Mouse (Mus musculus): ENCODE results near the gene Pde8a. TPM values are rescaled to one million over a fixed set of nuclear protein-coding genes. Genes with fewer than 3 reads are reported as not detected.
"Not testable (repeated sequence)": the region's sequence is repeated elsewhere in the genome, so short reads cannot be mapped to it uniquely, and the experiment has no call there.

Pde8a gene
- polyA plus RNA-seq, 1 experiment from 2014 or later, result 1.5 TPM

- ATAC-seq (no peak), DNase-seq (ENCODE audit: low spot score) (no peak)
- Histone ChIP-seq H3K9me3 (replicated peaks; ENCODE audit: control insufficient read depth, low read length) (no peaks in the 10 kb centered on the region), H3K9ac (ENCODE audit: low read length) (no peak overlapping the region), H3K27ac (ENCODE audit: low read depth, low read length) (no peak overlapping the region), H3K4me2 (ENCODE audit: low read length) (no peak overlapping the region), H3K27me3 (replicated peaks; ENCODE audit: control insufficient read depth, insufficient read depth, low read length) (no peaks in the 10 kb centered on the region), H3K4me3 (ENCODE audit: low read depth, low read length) (no peak overlapping the region), H3K4me1 (ENCODE audit: control insufficient read depth, insufficient read depth, low read length) (0 out of 2 replicates have a peak, but pooled peaks cover 2% of the 10 kb centered on the region), H3K36me3 (ENCODE audit: control insufficient read depth, insufficient read depth, low read length) (no peaks in the 10 kb centered on the region)
- WGBS, result 82% methylated on average over 5 of the region's 5 CpGs
These were observed 14.3 kb upstream of the Pde8a start for GRCm38 (mm10) chr7:81199109-81199508.

- ATAC-seq, result no peak
- no peak for DNase-seq (ENCODE audit: low spot score)
- H3K36me3 ChIP-seq (ENCODE audit: control insufficient read depth, insufficient read depth, low read length), result no peaks in the 10 kb centered on the region
- no peaks in the 10 kb centered on the region for H3K9me3 ChIP-seq (replicated peaks; ENCODE audit: control insufficient read depth, low read length)
- H3K27me3 ChIP-seq (replicated peaks; ENCODE audit: control insufficient read depth, insufficient read depth, low read length), result no peaks in the 10 kb centered on the region
- WGBS, result 65% methylated on average over 4 of the region's 4 CpGs
- no peak overlapping the region for H3K9ac ChIP-seq (ENCODE audit: low read length)
- 0 out of 2 replicates have a peak, but pooled peaks cover 2% of the 10 kb centered on the region for H3K4me1 ChIP-seq (ENCODE audit: control insufficient read depth, insufficient read depth, low read length)
- no peak overlapping the region for H3K27ac ChIP-seq (ENCODE audit: low read depth, low read length)
- no peak overlapping the region for H3K4me3 ChIP-seq (ENCODE audit: low read depth, low read length)
- H3K4me2 ChIP-seq (ENCODE audit: low read length), result no peak overlapping the region
These were observed 13.6 kb upstream of the Pde8a start for GRCm38 (mm10) chr7:81199757-81200156.

GRCm38 (mm10) chr7:81202389-81202788, 11.0 kb upstream of the Pde8a start:
- Histone ChIP-seq H3K4me3 (ENCODE audit: low read depth, low read length) (no peak overlapping the region), H3K9ac (ENCODE audit: low read length) (no peak overlapping the region), H3K27ac (ENCODE audit: low read depth, low read length) (no peak overlapping the region), H3K4me2 (ENCODE audit: low read length) (no peak overlapping the region), H3K9me3 (replicated peaks; ENCODE audit: control insufficient read depth, low read length) (no peaks in the 10 kb centered on the region), H3K27me3 (replicated peaks; ENCODE audit: control insufficient read depth, insufficient read depth, low read length) (no peaks in the 10 kb centered on the region), H3K4me1 (ENCODE audit: control insufficient read depth, insufficient read depth, low read length) (0 out of 2 replicates have a peak, but pooled peaks cover 2% of the 10 kb centered on the region), H3K36me3 (ENCODE audit: control insufficient read depth, insufficient read depth, low read length) (no peaks in the 10 kb centered on the region)
- ATAC-seq (no peak), DNase-seq (ENCODE audit: low spot score) (no peak)
- 76% methylated on average over 5 of the region's 5 CpGs for WGBS

- not testable (repeated sequence) for H3K4me3 ChIP-seq (ENCODE audit: low read depth, low read length); H3K9ac ChIP-seq (ENCODE audit: low read length); DNase-seq (ENCODE audit: low spot score); ATAC-seq; H3K4me2 ChIP-seq (ENCODE audit: low read length); H3K27me3 ChIP-seq (replicated peaks; ENCODE audit: control insufficient read depth, insufficient read depth, low read length); H3K27ac ChIP-seq (ENCODE audit: low read depth, low read length); H3K4me1 ChIP-seq (ENCODE audit: control insufficient read depth, insufficient read depth, low read length); H3K36me3 ChIP-seq (ENCODE audit: control insufficient read depth, insufficient read depth, low read length); H3K9me3 ChIP-seq (replicated peaks; ENCODE audit: control insufficient read depth, low read length)
- 86% methylated on average over 10 of the region's 10 CpGs for WGBS
These were observed 9.8 kb upstream of the Pde8a start for GRCm38 (mm10) chr7:81203576-81203975.

- ATAC-seq (no peak), DNase-seq (ENCODE audit: low spot score) (peak; percentile 44)
- Histone ChIP-seq H3K36me3 (ENCODE audit: control insufficient read depth, insufficient read depth, low read length) (no peaks in the 10 kb centered on the region), H3K9me3 (replicated peaks; ENCODE audit: control insufficient read depth, low read length) (no peaks in the 10 kb centered on the region), H3K4me3 (ENCODE audit: low read depth, low read length) (no peak overlapping the region), H3K4me1 (ENCODE audit: control insufficient read depth, insufficient read depth, low read length) (peaks cover 3% of the 10 kb centered on the region; the same call in 1 of the 2 replicates), H3K27ac (ENCODE audit: low read depth, low read length) (no peak overlapping the region), H3K27me3 (replicated peaks; ENCODE audit: control insufficient read depth, insufficient read depth, low read length) (peaks cover 34% of the 10 kb centered on the region), H3K4me2 (ENCODE audit: low read length) (no peak overlapping the region), H3K9ac (ENCODE audit: low read length) (no peak overlapping the region)
- WGBS, result 13% methylated on average over 6 of the region's 6 CpGs
These were observed 4.5 kb upstream of the Pde8a start for GRCm38 (mm10) chr7:81208944-81209343.

GRCm38 (mm10) chr7:81209979-81210685, 3.3 kb upstream of the Pde8a start:
- H3K4me1 ChIP-seq (ENCODE audit: control insufficient read depth, insufficient read depth, low read length), result peaks cover 4% of the 10 kb centered on the region; the same call in 1 of the 2 replicates
- no peaks in the 10 kb centered on the region for H3K36me3 ChIP-seq (ENCODE audit: control insufficient read depth, insufficient read depth, low read length)
- ATAC-seq (no peak), DNase-seq (ENCODE audit: low spot score) (no peak)
- no peak overlapping the region for H3K4me3 ChIP-seq (ENCODE audit: low read depth, low read length)
- no peak overlapping the region for H3K4me2 ChIP-seq (ENCODE audit: low read length)
- WGBS, result 49% methylated on average over 12 of the region's 12 CpGs
- no peaks in the 10 kb centered on the region for H3K9me3 ChIP-seq (replicated peaks; ENCODE audit: control insufficient read depth, low read length)
- peaks cover 46% of the 10 kb centered on the region for H3K27me3 ChIP-seq (replicated peaks; ENCODE audit: control insufficient read depth, insufficient read depth, low read length)
- H3K27ac ChIP-seq (ENCODE audit: low read depth, low read length), result no peak overlapping the region
- no peak overlapping the region for H3K9ac ChIP-seq (ENCODE audit: low read length)

GRCm38 (mm10) chr7:81211760-81212159, 1.6 kb upstream of the Pde8a start:
- Histone ChIP-seq H3K4me2 (ENCODE audit: low read length) (peak overlapping the region; percentile 46; the same call in 1 of the 2 replicates), H3K27ac (ENCODE audit: low read depth, low read length) (no peak overlapping the region), H3K4me1 (ENCODE audit: control insufficient read depth, insufficient read depth, low read length) (peaks cover 4% of the 10 kb centered on the region; the same call in 1 of the 2 replicates), H3K27me3 (replicated peaks; ENCODE audit: control insufficient read depth, insufficient read depth, low read length) (peaks cover 57% of the 10 kb centered on the region), H3K9ac (ENCODE audit: low read length) (no peak overlapping the region), H3K9me3 (replicated peaks; ENCODE audit: control insufficient read depth, low read length) (no peaks in the 10 kb centered on the region), H3K36me3 (ENCODE audit: control insufficient read depth, insufficient read depth, low read length) (no peaks in the 10 kb centered on the region), H3K4me3 (ENCODE audit: low read depth, low read length) (no peak overlapping the region; the same call in 1 of the 2 replicates)
- ATAC-seq, result no peak
- DNase-seq (ENCODE audit: low spot score), result peak; percentile 18
- WGBS, result 4% methylated on average over 8 of the region's 8 CpGs

GRCm38 (mm10) chr7:81212261-81212681, 1.1 kb upstream of the Pde8a start:
- H3K9ac ChIP-seq (ENCODE audit: low read length), result no peak overlapping the region
- peak overlapping the region; percentile 36 for H3K4me3 ChIP-seq (ENCODE audit: low read depth, low read length)
- H3K27me3 ChIP-seq (replicated peaks; ENCODE audit: control insufficient read depth, insufficient read depth, low read length), result peaks cover 57% of the 10 kb centered on the region
- H3K4me2 ChIP-seq (ENCODE audit: low read length), result peak overlapping the region; percentile 46
- H3K36me3 ChIP-seq (ENCODE audit: control insufficient read depth, insufficient read depth, low read length), result no peaks in the 10 kb centered on the region
- H3K4me1 ChIP-seq (ENCODE audit: control insufficient read depth, insufficient read depth, low read length), result peaks cover 4% of the 10 kb centered on the region; the same call in 1 of the 2 replicates
- DNase-seq (ENCODE audit: low spot score), result peak; percentile 48
- peak overlapping the region; percentile 39; the same call in 1 of the 2 replicates for H3K27ac ChIP-seq (ENCODE audit: low read depth, low read length)
- WGBS, result 1% methylated on average over 22 of the region's 22 CpGs
- ATAC-seq, result peak; percentile 43
- H3K9me3 ChIP-seq (replicated peaks; ENCODE audit: control insufficient read depth, low read length), result no peaks in the 10 kb centered on the region

GRCm38 (mm10) chr7:81212697-81213346, 574 bp upstream of the Pde8a start:
- peaks cover 4% of the 10 kb centered on the region; the same call in 1 of the 2 replicates for H3K4me1 ChIP-seq (ENCODE audit: control insufficient read depth, insufficient read depth, low read length)
- WGBS, result under 1% methylated on average over 57 of the region's 57 CpGs
- H3K9me3 ChIP-seq (replicated peaks; ENCODE audit: control insufficient read depth, low read length), result no peaks in the 10 kb centered on the region
- H3K27me3 ChIP-seq (replicated peaks; ENCODE audit: control insufficient read depth, insufficient read depth, low read length), result peaks cover 57% of the 10 kb centered on the region
- peak overlapping the region; percentile 39; the same call in 1 of the 2 replicates for H3K27ac ChIP-seq (ENCODE audit: low read depth, low read length)
- H3K4me2 ChIP-seq (ENCODE audit: low read length), result peak overlapping the region; percentile 46
- peak overlapping the region; percentile 36 for H3K4me3 ChIP-seq (ENCODE audit: low read depth, low read length)
- H3K9ac ChIP-seq (ENCODE audit: low read length), result no peak overlapping the region; the same call in 1 of the 2 replicates
- peak; percentile 84 for DNase-seq (ENCODE audit: low spot score)
- ATAC-seq, result peak; percentile 78
- H3K36me3 ChIP-seq (ENCODE audit: control insufficient read depth, insufficient read depth, low read length), result no peaks in the 10 kb centered on the region

Measured in forebrain, embryonic 14.5 days (tissue).